Mouse (Mus musculus) CH12.LX (cell line): ENCODE measurements around the gene Gm20661.

Source experiments
- CTCF ChIP-seq, 2 experiments: IDR thresholded peaks in 1 of 2; conservative IDR thresholded peaks in 1 of 2; 2 replicates each; pipeline ENCODE4 v1.5.1; 2011 to 2012; ENCODE audit warnings: low read depth in 2 of 2, low read length in 2 of 2, improper control_type of control experiment in 1 of 2, inconsistent platforms in 1 of 2, mild to moderate bottlenecking in 1 of 2, moderate library complexity in 1 of 2
- EP300 ChIP-seq: IDR thresholded peaks from 2 replicates; pipeline ENCODE4 v1.6.1; 2011; ENCODE audit warnings: low read length, improper control_type of control experiment
- ETS1 ChIP-seq: conservative IDR thresholded peaks from 2 replicates; pipeline ENCODE4 v1.6.1; 2012; ENCODE audit warnings: low read depth, mild to moderate bottlenecking, inconsistent platforms, low read length, improper control_type of control experiment, moderate library complexity
- KAT2A ChIP-seq: IDR thresholded peaks from 2 replicates; pipeline ENCODE4 v1.6.1; 2012; ENCODE audit warnings: low read length, improper control_type of control experiment, inconsistent platforms; ENCODE audit not compliant: insufficient replicate concordance
- MAZ ChIP-seq: IDR thresholded peaks from 2 replicates; pipeline ENCODE4 v1.6.1; 2012; ENCODE audit warnings: low read depth, mild to moderate bottlenecking, inconsistent platforms, low read length, improper control_type of control experiment, moderate library complexity
- MYC ChIP-seq: IDR thresholded peaks from 2 replicates; pipeline ENCODE4 v1.6.1; 2011; ENCODE audit warnings: low read depth, mild to moderate bottlenecking, improper control_type of control experiment, low read length
- NELFE ChIP-seq: IDR thresholded peaks from 2 replicates; pipeline ENCODE4 v1.6.1; 2011; ENCODE audit warnings: low read depth, low read length, improper control_type of control experiment
- PAX5 ChIP-seq: IDR thresholded peaks from 2 replicates; pipeline ENCODE4 v1.6.1; 2012; ENCODE audit warnings: low read length, inconsistent platforms, mixed read lengths
- POLR2A ChIP-seq: IDR thresholded peaks from 2 replicates; pipeline ENCODE4 v1.6.1; 2011; ENCODE audit warnings: low read depth, mild to moderate bottlenecking, improper control_type of control experiment, low read length
- POLR2AphosphoS2 ChIP-seq: IDR thresholded peaks from 2 replicates; pipeline ENCODE4 v1.6.1; 2011; ENCODE audit warnings: low read depth, low read length, improper control_type of control experiment
- RAD21 ChIP-seq: IDR thresholded peaks from 2 replicates; pipeline ENCODE4 v1.6.1; 2011; ENCODE audit warnings: low read depth, mild to moderate bottlenecking, low read length, improper control_type of control experiment, moderate library complexity
- RCOR1 ChIP-seq: conservative IDR thresholded peaks from 2 replicates; pipeline ENCODE4 v1.6.1; 2012; ENCODE audit warnings: low read depth, mild to moderate bottlenecking, inconsistent platforms, low read length, improper control_type of control experiment
- ZKSCAN1 ChIP-seq: IDR thresholded peaks from 2 replicates; pipeline ENCODE4 v1.6.1; 2012; ENCODE audit warnings: low read depth, inconsistent platforms, low read length, improper control_type of control experiment, borderline replicate concordance
- ZMIZ1 ChIP-seq: IDR thresholded peaks from 2 replicates; pipeline ENCODE4 v1.6.1; 2012; ENCODE audit warnings: low read depth, mild to moderate bottlenecking, inconsistent platforms, low read length, improper control_type of control experiment

DNA sequence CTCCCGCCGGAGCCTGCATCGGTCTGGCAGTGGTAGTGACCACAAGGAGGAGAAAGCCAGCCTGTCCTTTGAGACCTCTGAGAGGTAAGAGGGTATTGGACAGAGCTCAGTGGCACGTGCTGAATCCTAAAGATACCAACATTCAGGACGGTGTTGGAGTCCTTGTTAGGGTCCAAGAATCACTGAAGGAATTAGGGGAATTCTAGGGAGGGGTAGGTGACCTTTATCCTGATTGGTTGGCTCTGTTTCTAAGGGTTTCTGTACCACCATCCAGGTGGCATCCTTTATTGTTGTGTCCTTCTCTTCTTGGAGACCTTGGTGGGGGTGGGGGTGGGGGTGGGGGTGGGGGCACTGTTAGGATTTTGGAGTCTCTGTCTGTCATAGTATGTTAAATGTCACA, 49.3 kb downstream of the Gm20661 start:
- no peak for TF ChIP-seq POLR2A
- no peak for TF ChIP-seq EP300
- TF ChIP-seq PAX5 = no peak
- TF ChIP-seq CTCF (conservative IDR thresholded peaks at IDR 0.05 in 1 of 2, IDR thresholded peaks at IDR 0.05 in 1 of 2; ENCODE audit: low read depth in 2 of 2, low read length in 2 of 2) = no peak
- TF ChIP-seq RAD21 = no peak
- TF ChIP-seq MAZ = no peak
- TF ChIP-seq RCOR1 = no peak
- no peak for TF ChIP-seq ETS1
- no peak for TF ChIP-seq NELFE
- TF ChIP-seq ZKSCAN1 = no peak
- no peak for TF ChIP-seq KAT2A
- no peak for TF ChIP-seq MYC
- no peak for TF ChIP-seq POLR2AphosphoS2
- no peak for TF ChIP-seq ZMIZ1
